Mouse (Mus musculus): ENCODE measurements around the gene Tnfrsf14.

DNA sequence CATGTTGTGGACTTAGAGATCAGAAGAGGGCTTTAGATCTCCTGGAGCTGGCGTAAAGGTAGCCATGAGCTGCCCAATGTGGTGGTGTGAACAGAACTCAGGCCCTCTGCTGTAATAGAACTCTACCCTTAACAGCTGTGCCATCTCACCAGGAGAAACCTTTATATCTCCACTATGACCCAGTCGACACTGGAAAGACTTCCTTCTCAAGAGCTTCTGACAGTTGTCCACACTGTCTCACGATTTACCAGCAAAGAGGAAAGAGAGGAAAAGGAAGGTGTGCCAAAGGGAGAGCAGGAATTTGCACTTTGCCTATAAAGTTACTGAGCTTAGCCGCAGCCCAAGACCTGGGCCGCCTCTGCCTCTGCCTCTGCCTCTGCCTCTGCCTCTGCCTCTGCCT is 13.5 kb upstream of the Tnfrsf14 start:
- TF ChIP-seq EP300 (IDR thresholded peaks at IDR 0.05; ENCODE audit: low read depth), result no peak
- TF ChIP-seq CTCF (IDR thresholded peaks at IDR 0.05; ENCODE audit: low read depth), result no peak
